Mouse (Mus musculus) limb, embryonic 12.5 days (tissue): Measurements from ENCODE around the gene Mapre3. TPM values are rescaled to one million over a fixed set of nuclear protein-coding genes. Genes with fewer than 3 reads are reported as not detected.

Experiments
- ATAC-seq: fragments of 200-750 bp; cut with Nextera tagmentation; 2 replicates; pipeline ENCODE4 v1.8.0; 2017; ENCODE audit warnings: low read depth, moderate TSS enrichment; ENCODE audit not compliant: insufficient number of reproducible peaks, insufficient read depth, low FRiP score, low TSS enrichment
- H3K27ac ChIP-seq: fragments of 300-500 bp; sonication (generic); 2 replicates; pipeline ENCODE4 v1.5.1; 2016; ENCODE audit warnings: mild to moderate bottlenecking, moderate library complexity
- H3K27me3 ChIP-seq: fragments of 300-500 bp; sonication (generic); 2 replicates; pipeline ENCODE4 v1.6.1; 2016; ENCODE audit warnings: mild to moderate bottlenecking, moderate library complexity
- H3K36me3 ChIP-seq: fragments of 300-500 bp; sonication (generic); 2 replicates; pipeline ENCODE4 v1.6.1; 2016; ENCODE audit warnings: mild to moderate bottlenecking, moderate library complexity
- H3K4me1 ChIP-seq: fragments of 300-500 bp; sonication (generic); replicated peaks from 2 replicates; pipeline ENCODE4 v1.6.1; 2016
- H3K4me2 ChIP-seq: fragments of 300-500 bp; sonication (generic); 2 replicates; pipeline ENCODE4 v1.6.1; 2016; ENCODE audit warnings: mild to moderate bottlenecking, moderate library complexity
- H3K4me3 ChIP-seq: fragments of 300-500 bp; sonication (generic); replicated peaks from 2 replicates; pipeline ENCODE4 v1.5.1; 2016; ENCODE audit warnings: mild to moderate bottlenecking
- H3K9ac ChIP-seq: fragments of 300-500 bp; sonication (generic); replicated peaks from 2 replicates; pipeline ENCODE4 v1.6.1; 2016; ENCODE audit warnings: mild to moderate bottlenecking, moderate library complexity
- H3K9me3 ChIP-seq: fragments of 300-500 bp; sonication (generic); 2 replicates; pipeline ENCODE4 v1.6.1; 2016; ENCODE audit warnings: mild to moderate bottlenecking, moderate library complexity
- WGBS: fragments of 180-500 bp; shearing (Covaris S2); methylation state at CpG from one replicate; pipeline ENCODE4 v1.1.7; 2016; 5-methylcytosine and 5-hydroxymethylcytosine counted together
- polyA plus RNA-seq: library from polyadenylated mRNA; unstranded; fragments of >200 nt; fragmentation: Nextera tagmentation; extraction: Ambion mirVana; gene quantifications from 2 replicates; pipeline ENCODE4 v1.2.1, GENCODE M21; 2016

Gene Mapre3
- polyA plus RNA-seq, 1 experiment from 2014 or later: 28.4 TPM

DNA sequence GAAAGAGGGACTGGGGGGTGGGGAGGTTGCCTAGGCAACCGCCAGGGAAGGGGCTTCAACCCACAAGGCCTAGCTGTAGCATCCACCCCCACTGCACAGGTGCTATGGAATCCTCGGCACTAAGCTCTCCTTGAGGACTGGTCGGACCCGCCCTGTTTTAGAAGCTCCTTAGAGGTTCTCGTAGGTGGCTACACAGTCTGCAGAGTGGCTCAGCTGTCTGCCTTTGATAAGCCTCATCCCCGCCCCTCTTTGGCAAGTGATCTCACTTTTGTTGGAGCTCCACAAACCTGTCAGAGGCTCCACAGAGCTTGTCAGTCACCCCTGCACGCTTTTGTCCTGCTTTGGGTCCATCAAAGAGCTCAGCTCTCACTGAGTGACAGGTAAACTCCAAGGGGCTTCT is 17.0 kb upstream of the Mapre3 start:
- Histone ChIP-seq H3K4me1 (peaks cover 4% of the 10 kb centered on the region; the same call in 1 of the 2 replicates), H3K36me3 (no peaks in the 10 kb centered on the region)

DNA sequence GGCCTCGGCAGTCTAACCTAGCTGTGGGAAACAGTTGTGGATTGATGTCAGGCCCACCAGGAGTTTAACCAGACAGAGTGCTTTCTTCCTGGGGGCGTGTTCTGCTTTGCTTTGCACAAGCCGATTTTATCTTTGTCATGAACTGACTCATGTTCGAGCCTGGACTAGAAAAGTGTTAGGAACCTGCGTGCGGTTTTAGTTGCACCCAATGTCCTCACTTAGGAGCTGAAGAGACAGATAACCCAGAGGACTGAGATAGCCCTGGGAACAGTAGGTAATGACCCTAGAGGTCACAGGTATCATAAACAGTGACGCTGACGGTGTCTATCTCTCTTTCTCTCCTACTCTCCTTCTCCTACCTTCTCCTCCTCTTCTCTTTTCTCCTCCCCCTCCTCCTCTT is 16.5 kb upstream of the Mapre3 start:
- H3K9ac ChIP-seq: no peak overlapping the region
- no peaks in the 10 kb centered on the region for H3K36me3 ChIP-seq
- H3K4me2 ChIP-seq: no peak overlapping the region
- no peaks in the 10 kb centered on the region for H3K27me3 ChIP-seq
- no peak overlapping the region for H3K27ac ChIP-seq
- H3K4me1 ChIP-seq: peaks cover 4% of the 10 kb centered on the region; the same call in 1 of the 2 replicates
- WGBS: 82% methylated on average over 8 of the region's 8 CpGs
- no peak for ATAC-seq
- H3K9me3 ChIP-seq: no peaks in the 10 kb centered on the region
- no peak overlapping the region for H3K4me3 ChIP-seq

More for the DNA sequence above, 17.0 kb upstream of the Mapre3 start:
- Histone ChIP-seq H3K27me3 (no peaks in the 10 kb centered on the region), H3K4me3 (no peak overlapping the region), H3K4me2 (no peak overlapping the region), H3K9me3 (no peaks in the 10 kb centered on the region), H3K27ac (no peak overlapping the region), H3K9ac (no peak overlapping the region)
- 74% methylated on average over 7 of the region's 7 CpGs for WGBS
- ATAC-seq: peak; percentile 23; the same call in 1 of the 2 replicates

DNA sequence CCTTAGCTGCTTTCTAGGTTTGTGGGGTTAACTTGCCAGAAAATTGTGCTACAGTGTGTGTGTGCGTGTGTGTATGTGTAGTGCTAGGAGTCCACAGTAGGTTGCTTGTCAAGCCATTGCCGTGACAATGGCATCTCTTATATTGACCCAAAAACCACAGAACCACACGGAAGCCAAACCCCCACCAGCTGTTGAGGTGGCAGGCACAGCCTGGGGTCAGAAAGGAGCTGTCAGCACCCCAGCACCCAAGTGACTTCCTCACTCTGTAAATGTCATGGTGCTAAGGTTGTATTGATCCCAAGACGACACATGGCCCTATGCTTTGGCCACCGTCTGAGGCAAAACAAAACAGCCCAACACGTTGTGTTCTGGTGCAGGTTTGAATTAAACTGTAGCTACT is 15.5 kb upstream of the Mapre3 start:
- Histone ChIP-seq H3K36me3 (no peaks in the 10 kb centered on the region), H3K27me3 (no peaks in the 10 kb centered on the region), H3K4me3 (no peak overlapping the region), H3K4me1 (peaks cover 4% of the 10 kb centered on the region; the same call in 1 of the 2 replicates), H3K9me3 (no peaks in the 10 kb centered on the region), H3K27ac (no peak overlapping the region), H3K9ac (no peak overlapping the region), H3K4me2 (no peak overlapping the region)
- 80% methylated on average over 6 of the region's 6 CpGs for WGBS
- no peak for ATAC-seq

DNA sequence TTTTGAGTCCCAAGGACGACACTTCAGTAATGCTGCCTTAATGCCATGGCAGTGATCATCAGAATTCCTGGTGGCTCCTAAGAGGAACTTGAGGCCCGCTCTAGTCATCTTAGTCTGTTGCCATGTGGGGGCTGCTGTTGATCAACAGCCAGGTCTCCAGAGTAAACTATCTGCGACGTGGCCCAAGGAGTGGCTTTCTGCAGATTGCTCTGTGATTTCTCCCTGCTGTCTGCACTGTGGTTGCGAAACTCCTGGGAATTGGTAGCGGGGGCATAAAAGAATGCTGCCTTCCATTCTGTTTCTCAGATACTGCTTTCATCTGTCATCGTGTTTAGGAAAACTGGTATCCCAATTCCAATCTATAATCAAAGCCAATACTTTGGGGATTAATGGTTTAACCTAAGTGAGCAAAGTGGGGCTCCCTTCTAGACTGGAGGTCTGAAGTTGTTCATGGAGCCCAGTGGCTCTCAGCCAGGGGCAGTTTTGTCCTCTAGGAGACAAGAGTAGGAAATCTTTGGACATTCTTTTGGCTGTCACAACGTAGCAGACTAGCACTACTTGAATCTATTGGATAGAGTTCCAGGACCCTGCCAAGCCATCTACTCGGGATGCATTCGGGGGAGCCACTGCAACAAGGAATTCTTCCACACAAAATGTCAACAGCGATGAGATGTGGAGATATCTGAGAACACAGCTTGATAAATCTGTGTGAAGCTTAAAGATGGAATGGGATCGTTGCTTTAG is 11.5 kb upstream of the Mapre3 start:
- H3K4me1 ChIP-seq: no peaks in the 10 kb centered on the region
- H3K9ac ChIP-seq: no peak overlapping the region
- H3K4me3 ChIP-seq: no peak overlapping the region
- no peaks in the 10 kb centered on the region for H3K36me3 ChIP-seq
- no peak for ATAC-seq
- 74% methylated on average over 12 of the region's 12 CpGs for WGBS
- no peak overlapping the region for H3K27ac ChIP-seq
- H3K4me2 ChIP-seq: no peak overlapping the region
- no peaks in the 10 kb centered on the region for H3K9me3 ChIP-seq
- no peaks in the 10 kb centered on the region for H3K27me3 ChIP-seq

DNA sequence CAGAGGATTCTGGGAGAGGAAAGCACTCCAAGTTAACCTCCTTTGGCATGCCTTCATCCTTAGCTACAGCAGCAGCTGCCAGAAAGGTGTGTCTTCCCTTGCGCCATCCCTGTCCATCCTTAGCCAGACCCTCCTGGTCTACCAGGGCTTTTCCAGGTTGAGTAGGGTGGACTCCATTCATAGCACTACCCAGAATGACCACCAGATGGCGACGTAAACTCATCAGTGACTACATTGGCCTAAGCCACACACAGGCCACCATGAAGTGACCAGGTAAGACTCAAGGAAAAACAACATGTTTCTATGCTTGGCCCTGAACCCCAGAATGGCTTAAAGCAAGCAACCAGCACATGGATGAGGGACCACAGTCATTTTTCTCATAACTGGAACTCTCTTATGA is 8.3 kb upstream of the Mapre3 start:
- no peaks in the 10 kb centered on the region for H3K27me3 ChIP-seq
- WGBS: 11% methylated on average over 3 of the region's 3 CpGs
- no peaks in the 10 kb centered on the region for H3K9me3 ChIP-seq
- no peaks in the 10 kb centered on the region for H3K36me3 ChIP-seq
- no peak overlapping the region for H3K4me3 ChIP-seq
- no peaks in the 10 kb centered on the region for H3K4me1 ChIP-seq
- H3K9ac ChIP-seq: no peak overlapping the region
- H3K27ac ChIP-seq: no peak overlapping the region
- H3K4me2 ChIP-seq: no peak overlapping the region
- no peak for ATAC-seq

DNA sequence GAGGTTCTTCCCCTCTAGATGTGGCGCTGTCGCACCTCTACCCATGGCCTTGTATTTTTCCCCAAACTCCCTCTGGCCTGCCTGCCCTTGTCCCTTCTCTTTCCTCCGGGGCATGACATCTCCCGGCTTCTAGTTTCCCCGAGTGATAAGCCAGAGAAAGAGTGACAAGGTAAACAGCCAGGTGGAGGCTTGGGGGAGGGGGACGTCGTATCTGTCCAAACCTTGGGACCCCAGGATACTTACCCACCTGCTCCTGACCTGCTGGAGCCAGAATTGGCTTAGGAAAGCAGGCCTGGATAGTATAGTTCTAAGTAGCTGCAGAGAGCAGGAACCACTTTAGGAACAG is 652 bp downstream of the Mapre3 start:
- Histone ChIP-seq H3K9me3 (no peaks in the 10 kb centered on the region), H3K9ac (peak overlapping the region; percentile 87), H3K4me2 (peak overlapping the region; percentile 86), H3K4me1 (peaks cover 24% of the 10 kb centered on the region), H3K27ac (peak overlapping the region; percentile 78; the same call in 1 of the 2 replicates), H3K27me3 (peaks cover 5% of the 10 kb centered on the region), H3K4me3 (peak overlapping the region; percentile 93), H3K36me3 (no peaks in the 10 kb centered on the region)
- ATAC-seq: no peak
- WGBS: 5% methylated on average over 7 of the region's 7 CpGs

DNA sequence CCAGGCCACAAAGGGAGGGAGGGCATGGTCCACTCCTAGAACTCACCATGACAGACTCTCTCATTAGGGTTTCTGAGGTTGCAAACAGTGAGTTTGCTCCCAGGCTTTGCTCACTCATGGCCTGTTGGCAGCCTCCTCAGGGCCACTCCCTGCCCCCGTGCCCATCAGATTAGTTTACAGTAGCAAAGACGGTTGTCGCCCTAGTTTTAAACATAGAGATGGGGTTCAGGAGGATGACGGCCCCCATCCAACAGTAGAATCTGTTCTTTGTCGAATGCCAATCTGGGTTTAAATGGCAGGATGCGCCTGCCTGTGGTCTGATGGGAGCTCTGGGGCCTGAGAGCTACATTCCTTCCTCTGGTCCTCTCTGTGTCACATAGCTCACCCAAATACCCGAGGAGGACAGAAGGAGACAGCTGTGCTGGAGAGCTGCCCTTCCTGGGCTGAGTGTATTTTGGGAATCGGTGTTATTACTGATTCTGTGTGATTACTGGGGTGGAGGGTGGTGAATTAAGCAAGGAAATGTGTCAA is 1.9 kb downstream of the Mapre3 start:
- Histone ChIP-seq H3K9me3 (no peaks in the 10 kb centered on the region), H3K4me2 (peak overlapping the region; percentile 86), H3K36me3 (no peaks in the 10 kb centered on the region), H3K4me3 (no peak overlapping the region), H3K9ac (no peak overlapping the region), H3K27me3 (peaks cover 5% of the 10 kb centered on the region), H3K27ac (no peak overlapping the region), H3K4me1 (peaks cover 24% of the 10 kb centered on the region)
- 69% methylated on average over 8 of the region's 8 CpGs for WGBS
- ATAC-seq: no peak

DNA sequence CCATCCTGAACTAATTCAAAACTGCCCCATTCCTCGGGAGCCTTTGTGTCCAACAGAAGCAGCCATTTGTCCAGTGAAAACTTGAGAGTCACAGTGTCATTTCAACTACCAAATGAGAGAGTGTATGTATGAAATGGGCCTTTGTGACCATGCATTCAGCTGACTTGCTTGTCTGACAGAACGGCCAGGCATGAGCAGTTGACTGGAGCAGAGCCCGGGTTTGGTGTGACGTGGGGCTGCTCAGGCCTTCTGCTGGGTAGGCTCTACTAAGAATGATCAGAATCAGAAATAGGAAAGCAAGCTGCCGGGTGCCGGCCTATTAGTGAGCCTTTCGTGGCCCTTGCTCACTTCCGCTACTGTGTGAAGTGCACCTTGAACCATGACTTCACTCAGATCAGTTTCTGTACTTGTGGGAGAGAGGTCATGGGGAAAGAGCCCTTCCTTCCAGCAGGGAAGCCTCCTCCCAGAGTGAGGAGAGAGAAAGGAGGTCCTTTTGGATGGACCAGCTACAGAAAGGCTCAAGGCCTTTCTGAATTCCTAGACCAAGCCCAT is 4.4 kb downstream of the Mapre3 start:
- H3K27ac ChIP-seq: no peak overlapping the region
- H3K9ac ChIP-seq: no peak overlapping the region
- no peaks in the 10 kb centered on the region for H3K36me3 ChIP-seq
- whole genome bisulfite sequencing: 89% methylated on average over 8 of the region's 8 CpGs
- peaks cover 23% of the 10 kb centered on the region for H3K4me1 ChIP-seq
- H3K4me2 ChIP-seq: no peak overlapping the region
- no peak overlapping the region for H3K4me3 ChIP-seq
- ATAC-seq: no peak
- no peaks in the 10 kb centered on the region for H3K9me3 ChIP-seq
- no peaks in the 10 kb centered on the region for H3K27me3 ChIP-seq

DNA sequence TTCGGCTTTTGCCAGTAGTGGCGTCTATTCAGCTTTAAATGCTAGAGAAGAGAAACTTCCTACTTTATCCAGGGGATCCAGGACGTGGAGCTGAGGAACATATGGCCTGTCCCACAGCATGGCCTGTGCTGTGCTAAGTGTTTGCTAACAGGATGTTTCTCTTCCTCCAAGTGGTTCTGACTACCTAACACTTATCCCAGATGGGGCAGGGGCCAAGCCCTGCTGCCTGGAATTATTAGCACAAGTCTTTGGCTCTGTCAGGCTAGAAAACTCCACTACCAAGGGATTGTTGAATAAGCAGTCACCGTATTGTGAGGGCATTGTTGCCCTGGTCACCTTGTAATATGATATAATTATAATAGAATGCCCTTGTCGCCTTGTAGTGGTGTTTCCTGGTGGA is 8.2 kb downstream of the Mapre3 start:
- no peak for ATAC-seq
- Histone ChIP-seq H3K4me3 (no peak overlapping the region), H3K4me2 (no peak overlapping the region), H3K36me3 (no peaks in the 10 kb centered on the region), H3K27me3 (no peaks in the 10 kb centered on the region), H3K27ac (no peak overlapping the region), H3K9me3 (no peaks in the 10 kb centered on the region), H3K4me1 (no peaks in the 10 kb centered on the region; the same call in 1 of the 2 replicates), H3K9ac (no peak overlapping the region)
- WGBS: 73% methylated on average over 5 of the region's 5 CpGs

DNA sequence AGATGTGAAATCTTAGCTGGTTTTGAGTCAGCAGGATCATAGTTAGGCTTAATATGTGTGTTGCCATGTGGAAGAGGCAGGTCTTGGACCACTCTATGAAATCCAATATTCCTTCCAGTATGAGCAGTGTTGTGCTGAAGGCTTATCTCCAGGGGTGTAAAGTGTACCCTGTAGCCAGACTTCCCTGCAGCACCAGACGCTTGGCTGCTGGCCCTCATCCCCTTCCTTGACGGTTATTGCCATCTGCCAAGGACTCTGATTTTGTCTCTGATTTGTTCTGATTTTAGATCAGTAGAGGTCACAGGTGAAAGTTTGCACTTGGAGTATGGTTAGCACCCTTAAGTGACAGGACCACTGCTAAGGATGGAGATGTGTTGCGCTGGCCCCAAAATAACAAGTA is 8.7 kb downstream of the Mapre3 start:
- H3K9ac ChIP-seq: no peak overlapping the region
- WGBS: 78% methylated on average over 3 of the region's 3 CpGs
- H3K4me2 ChIP-seq: no peak overlapping the region
- H3K27me3 ChIP-seq: no peaks in the 10 kb centered on the region
- no peak for ATAC-seq
- no peaks in the 10 kb centered on the region for H3K36me3 ChIP-seq
- H3K4me3 ChIP-seq: no peak overlapping the region
- no peak overlapping the region for H3K27ac ChIP-seq
- H3K9me3 ChIP-seq: no peaks in the 10 kb centered on the region
- H3K4me1 ChIP-seq: no peaks in the 10 kb centered on the region; the same call in 1 of the 2 replicates

DNA sequence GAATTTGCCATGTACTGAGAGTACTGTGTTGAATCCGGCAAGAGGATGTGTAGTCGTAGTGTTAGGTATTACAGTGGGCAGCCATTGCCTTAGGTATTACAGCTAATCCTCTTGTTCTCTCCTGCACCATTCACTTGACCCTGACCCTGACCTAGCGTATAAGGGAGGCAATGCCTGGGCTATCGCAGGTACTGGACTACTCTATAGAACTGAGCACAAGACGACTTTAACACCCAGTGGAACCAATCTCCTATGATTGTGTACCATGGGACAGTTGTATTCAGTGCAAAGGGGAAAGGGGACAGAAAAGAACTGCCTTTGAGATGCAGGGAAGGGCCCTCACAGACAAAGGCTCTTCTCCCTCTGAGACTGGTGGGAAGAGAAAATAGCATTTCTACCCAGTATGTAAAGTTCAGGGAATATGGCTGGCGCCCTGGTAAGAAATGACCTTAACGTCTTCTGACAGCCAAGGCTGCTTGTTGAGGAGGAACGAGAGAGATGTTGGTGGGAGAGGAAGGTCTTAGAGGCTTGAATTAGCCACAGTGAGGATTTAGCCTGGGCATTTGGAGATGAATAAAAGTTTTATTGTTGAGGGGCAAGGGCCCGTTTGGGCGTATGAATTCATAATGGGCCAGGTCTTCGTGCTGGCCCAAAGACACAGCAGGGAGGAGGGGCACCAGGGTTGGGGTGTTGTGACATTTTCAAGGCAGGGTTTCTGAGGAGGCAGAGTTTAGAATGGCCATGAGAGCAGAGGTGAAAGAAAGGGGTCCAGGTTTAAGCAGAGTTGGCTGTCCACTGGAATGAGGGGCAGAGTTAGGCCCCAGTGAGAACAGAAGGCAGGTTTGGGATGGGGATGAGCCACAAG is 9.9 kb downstream of the Mapre3 start:
- no peak for ATAC-seq
- Histone ChIP-seq H3K27ac (no peak overlapping the region), H3K9ac (no peak overlapping the region), H3K9me3 (no peaks in the 10 kb centered on the region), H3K4me1 (no peaks in the 10 kb centered on the region; the same call in 1 of the 2 replicates), H3K36me3 (no peaks in the 10 kb centered on the region), H3K27me3 (no peaks in the 10 kb centered on the region), H3K4me2 (no peak overlapping the region), H3K4me3 (no peak overlapping the region)
- 84% methylated on average over 11 of the region's 11 CpGs for WGBS
